Mouse (Mus musculus) urinary bladder, adult 18-20 months (tissue): ENCODE data around the gene Cnnm3.

ENCODE experiments used
- DNase-seq, 2 experiments: peaks; one replicate each; pipeline ENCODE4 v3.0.0; 2022; ENCODE audit warnings: low spot score in 2 of 2, mixed read lengths in 2 of 2

The Cnnm3 gene

GRCm38 (mm10) chr1:36497312-36497711, 14.4 kb upstream of the Cnnm3 start:
- DNase-seq: no peak

GRCm38 (mm10) chr1:36501261-36501660, 10.4 kb upstream of the Cnnm3 start:
- DNase-seq: peak; percentile 52 to 74

GRCm38 (mm10) chr1:36508238-36508637, 3.4 kb upstream of the Cnnm3 start:
- no peak for DNase-seq

GRCm38 (mm10) chr1:36512089-36512965, 660 bp downstream of the Cnnm3 start:
- DNase-seq: peak in 1 of 2 experiments; percentile 50

GRCm38 (mm10) chr1:36512966-36513280, 1.3 kb downstream of the Cnnm3 start:
- no peak for DNase-seq

- DNase-seq: no peak
These were observed 1.6 kb downstream of the Cnnm3 start for GRCm38 (mm10) chr1:36513310-36513709.

GRCm38 (mm10) chr1:36513718-36514117, 2.1 kb downstream of the Cnnm3 start:
- DNase-seq: no peak

GRCm38 (mm10) chr1:36518259-36518658, 6.6 kb downstream of the Cnnm3 start:
- DNase-seq: no peak

- DNase-seq: no peak
These were observed 8.0 kb downstream of the Cnnm3 start for GRCm38 (mm10) chr1:36519626-36520025.

GRCm38 (mm10) chr1:36522210-36522609, 10.5 kb downstream of the Cnnm3 start:
- no peak for DNase-seq

- DNase-seq: no peak
These were observed 11.8 kb downstream of the Cnnm3 start for GRCm38 (mm10) chr1:36523332-36524013.

- no peak for DNase-seq
These were observed 12.4 kb downstream of the Cnnm3 start for GRCm38 (mm10) chr1:36524058-36524457.

- no peak for DNase-seq
These were observed 14.1 kb downstream of the Cnnm3 start for GRCm38 (mm10) chr1:36525774-36526173.

GRCm38 (mm10) chr1:36526903-36527302, 15.2 kb downstream of the Cnnm3 start:
- DNase-seq: no peak

- no peak for DNase-seq
These were observed 16.7 kb downstream of the Cnnm3 start for GRCm38 (mm10) chr1:36528351-36528750.

- DNase-seq: no peak
These were observed 17.6 kb downstream of the Cnnm3 start for GRCm38 (mm10) chr1:36529274-36529673.

- no peak for DNase-seq
These were observed 18.2 kb downstream of the Cnnm3 start for GRCm38 (mm10) chr1:36529875-36530274.

- no peak for DNase-seq
These were observed 18.8 kb downstream of the Cnnm3 start for GRCm38 (mm10) chr1:36530485-36530884.

- DNase-seq: no peak
These were observed 19.3 kb downstream of the Cnnm3 start for GRCm38 (mm10) chr1:36530962-36531361.

- no peak for DNase-seq
These were observed 19.8 kb downstream of the Cnnm3 start for GRCm38 (mm10) chr1:36531461-36531860.

GRCm38 (mm10) chr1:36533546-36533945, 21.9 kb downstream of the Cnnm3 start:
- DNase-seq: no peak

- no peak for DNase-seq
These were observed 23.0 kb downstream of the Cnnm3 start for GRCm38 (mm10) chr1:36534595-36535058.
